Mouse (Mus musculus) T-helper 1 cell (primary cell): Measurements from ENCODE around the gene Faap100.

ENCODE experiments used
- in situ Hi-C: fragments of 300-600 bp; cut with MboI, MseI; formaldehyde crosslinking; loops from one replicate; pipeline ENCODE4 v1.15.1; 2025; ENCODE audit warnings: high pct_unique_total_duplicates

The Faap100 gene

GRCm38 (mm10) chr11:120378611-120379540 is at the start of gene Faap100:
TSS of gene Faap100 (minus strand) at chr11:120378764.
- in situ Hi-C loops = no loop called here

- in situ Hi-C loops = no loop called here
Measured at GRCm38 (mm10) chr11:120426727-120427126, 48.2 kb upstream of the Faap100 start.

- in situ Hi-C loops = no loop called here
Measured at GRCm38 (mm10) chr11:120423569-120424295, 45.2 kb upstream of the Faap100 start.

GRCm38 (mm10) chr11:120422651-120423568 is 44.3 kb upstream of the Faap100 start:
- in situ Hi-C loops = no loop called here

- in situ Hi-C loops = loop anchor here (10.0 kb wide), 1 partner anchor 556 kb away; no protein-coding TSS in a partner anchor
Measured at GRCm38 (mm10) chr11:120418592-120418991, 40.0 kb upstream of the Faap100 start.

GRCm38 (mm10) chr11:120417852-120418251 is 39.3 kb upstream of the Faap100 start:
- in situ Hi-C loops = loop anchor here (10.0 kb wide), 1 partner anchor 557 kb away; no protein-coding TSS in a partner anchor

GRCm38 (mm10) chr11:120413621-120414020 is 35.1 kb upstream of the Faap100 start:
- in situ Hi-C loops = loop anchor here (10.0 kb wide), 1 partner anchor 561 kb away; no protein-coding TSS in a partner anchor

- in situ Hi-C loops = no loop called here
Measured at GRCm38 (mm10) chr11:120406445-120406844, 27.9 kb upstream of the Faap100 start.

GRCm38 (mm10) chr11:120405867-120406266 is 27.3 kb upstream of the Faap100 start:
- in situ Hi-C loops = no loop called here

GRCm38 (mm10) chr11:120404814-120405213 is 26.2 kb upstream of the Faap100 start:
- in situ Hi-C loops = no loop called here

GRCm38 (mm10) chr11:120399319-120399718 is 20.8 kb upstream of the Faap100 start:
- in situ Hi-C loops = no loop called here

GRCm38 (mm10) chr11:120397602-120398001 is 19.0 kb upstream of the Faap100 start:
- in situ Hi-C loops = no loop called here

GRCm38 (mm10) chr11:120395661-120396060 is 17.1 kb upstream of the Faap100 start:
- in situ Hi-C loops = no loop called here

- in situ Hi-C loops = no loop called here
Measured at GRCm38 (mm10) chr11:120388580-120388979, 10.0 kb upstream of the Faap100 start.

GRCm38 (mm10) chr11:120387157-120387556 is 8.6 kb upstream of the Faap100 start:
- in situ Hi-C loops = no loop called here

GRCm38 (mm10) chr11:120386632-120387031 is 8.1 kb upstream of the Faap100 start:
- in situ Hi-C loops = no loop called here

- in situ Hi-C loops = no loop called here
Measured at GRCm38 (mm10) chr11:120382509-120382908, 3.9 kb upstream of the Faap100 start.

GRCm38 (mm10) chr11:120381157-120381556 is 2.6 kb upstream of the Faap100 start:
- in situ Hi-C loops = no loop called here

GRCm38 (mm10) chr11:120380271-120380670 is 1.7 kb upstream of the Faap100 start:
- in situ Hi-C loops = no loop called here

- in situ Hi-C loops = no loop called here
Measured at GRCm38 (mm10) chr11:120378031-120378610, 443 bp downstream of the Faap100 start.

- in situ Hi-C loops = no loop called here
Measured at GRCm38 (mm10) chr11:120377337-120377736, 1.2 kb downstream of the Faap100 start.
